8 mouse cellular contexts compared by ENCODE assay signal in the genomic region with DNA sequence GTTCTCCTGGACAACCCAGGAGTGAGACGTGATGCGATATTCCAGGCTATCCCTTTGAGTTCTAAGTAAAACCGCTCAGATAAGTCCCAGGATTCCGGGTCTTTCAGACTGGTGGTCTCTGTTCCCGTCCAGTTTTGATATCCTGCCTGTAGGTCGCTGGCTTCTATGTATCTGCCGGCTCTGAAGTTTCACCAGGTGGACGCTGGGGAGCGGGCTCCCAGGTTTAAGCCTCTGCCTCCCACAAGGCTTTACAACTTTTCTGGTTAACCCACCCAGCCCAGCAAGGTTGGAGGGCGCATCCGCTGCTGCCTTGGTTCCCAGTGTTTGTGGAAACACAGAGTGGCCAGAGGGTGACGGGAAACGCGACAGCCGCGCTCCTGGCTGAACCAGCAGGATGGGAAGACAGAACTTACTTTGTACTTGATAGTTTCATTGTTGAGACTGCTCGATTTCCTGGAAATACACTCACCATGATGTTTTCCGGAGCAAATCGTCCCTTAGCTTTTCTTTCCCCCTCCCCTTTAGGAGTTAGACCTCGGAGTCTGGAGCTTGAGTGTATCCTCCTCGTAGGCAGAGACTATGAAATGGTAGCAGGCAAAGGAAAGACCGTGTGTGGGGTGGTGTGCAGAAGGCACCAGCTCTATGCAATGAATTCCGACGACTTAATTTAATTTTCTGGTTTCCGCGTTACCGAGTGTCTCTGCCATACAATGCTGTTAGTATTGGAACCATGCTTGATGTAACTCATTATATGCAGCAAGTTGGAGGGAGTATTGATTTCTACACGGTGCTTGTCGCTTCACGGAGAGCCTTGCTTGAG. TPM values are rescaled to one million over a fixed set of nuclear protein-coding genes. Genes with fewer than 3 reads are reported as not detected.
DNase-seq lines count a peak whose midpoint lies in the region.

No protein-coding gene starts in this region.

- H3K4me1 ChIP-seq in forebrain, embryonic 10.5 days, result peaks cover 25% of the 10 kb centered on the region

- H3K36me3 ChIP-seq in forebrain, embryonic 10.5 days (replicated peaks), result no peaks in the 10 kb centered on the region

- no peaks in the 10 kb centered on the region for H3K9me3 ChIP-seq in forebrain, embryonic 10.5 days

- 5% methylated on average over 30 of the region's 30 CpGs for WGBS in forebrain, embryonic 10.5 days

- intact Hi-C loops in heart, postnatal 14 days (cut with DNase I), result loop anchor here (5.0 kb wide), 1 partner anchor 36 kb away; no protein-coding TSS in a partner anchor

- H3K27ac ChIP-seq in forebrain, embryonic 10.5 days, result peak overlapping the region; percentile 98

- H3K27me3 ChIP-seq in forebrain, embryonic 10.5 days (ENCODE audit: poor library complexity, severe bottlenecking), result no peaks in the 10 kb centered on the region

- peak; percentile 9 for DNase-seq in thymus, postnatal 4 days
- no peak for DNase-seq in thymus, postnatal 25 days
- DNase-seq in forebrain, embryonic 10.5 days (ENCODE audit: extremely low spot score, low spot score), result peak; percentile 18
- DNase-seq in heart, postnatal 14 days, result peak; percentile 49 to 50
- DNase-seq in kidney, postnatal 4 days, result peak; percentile 64 to 75
- DNase-seq in lung, postnatal 25 days (ENCODE audit: low spot score), result peak; percentile 41
- DNase-seq in right cerebral cortex, postnatal 25 days, result peak; percentile 35
- no peak for DNase-seq in MN1 (ENCODE audit: low spot score)

- peak overlapping the region; percentile 78 for H3K4me3 ChIP-seq in forebrain, embryonic 10.5 days

RNA-seq across cellular contexts. Expression of gene Ptprk, which starts 1.6 kb away (rescaled TPM):
- 37.3 and 38.1 TPM in 2 replicates for polyA plus RNA-seq in forebrain, embryonic 10.5 days (2016; fragmentation: Nextera tagmentation; extraction: Ambion mirVana)
- total RNA-seq in heart, postnatal 14 days (2021), result 10 to 100 TPM; 33.4 TPM

Comparison
In these comparisons a context has a peak if more than half of its experiments do, and no peak if none do; other contexts are left out.
1. DNase-seq: peak in thymus, postnatal 4 days (single experiment), forebrain, embryonic 10.5 days (single experiment), heart, postnatal 14 days (2 of 2), kidney, postnatal 4 days (2 of 2), lung, postnatal 25 days (single experiment) and right cerebral cortex, postnatal 25 days (single experiment); none in thymus, postnatal 25 days (single experiment) and MN1 (single experiment).